Mouse (Mus musculus) 3T3-L1 (cell line): Measurements from ENCODE around the gene Gm20388.

Source experiments
- DNase-seq: peaks from one replicate; pipeline ENCODE4 v3.0.0-alpha.2; 2015; ENCODE audit warnings: low read depth, low spot score

The Gm20388 gene

DNA sequence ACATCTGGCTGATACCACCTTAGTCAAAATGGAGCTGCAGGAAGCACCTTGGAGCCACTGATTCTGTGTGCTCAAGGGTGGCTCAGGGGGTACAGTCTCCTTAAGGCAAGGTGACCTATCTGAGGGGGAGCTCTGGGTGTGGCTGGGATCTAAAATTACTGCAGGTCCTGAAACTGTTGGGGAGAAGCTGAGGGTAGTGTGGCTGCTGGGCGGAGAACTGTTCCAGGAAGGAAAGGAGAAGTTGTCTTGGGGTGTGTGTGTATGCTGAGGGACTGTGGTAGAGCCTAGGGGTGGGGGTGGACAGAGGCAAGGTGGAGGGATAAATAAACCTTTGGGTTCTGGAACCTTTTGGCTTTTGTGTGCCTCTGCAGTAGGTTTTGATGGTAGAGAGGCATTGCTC is 2778.7 kb downstream of the Gm20388 start:
- DNase-seq = no peak

DNA sequence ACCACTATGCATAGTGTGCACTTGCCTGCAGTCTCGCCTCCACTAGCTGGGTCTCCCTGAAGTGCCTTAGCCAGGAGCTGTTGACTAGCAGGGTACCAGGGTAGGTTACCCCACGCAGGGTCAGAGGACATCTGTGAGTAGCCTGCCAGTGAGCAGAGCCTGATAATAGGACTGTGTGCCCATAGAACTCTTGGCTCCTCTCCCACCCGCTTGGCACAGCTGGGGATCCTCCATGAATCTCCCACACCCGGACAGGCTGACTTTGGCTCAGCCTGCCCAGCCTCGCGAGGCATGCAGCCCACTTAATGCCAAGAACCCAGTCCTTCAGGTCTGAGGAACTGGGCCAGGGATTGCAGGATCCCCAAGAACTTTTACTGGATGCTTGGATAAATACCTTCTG is 2780.4 kb downstream of the Gm20388 start:
- DNase-seq = no peak

DNA sequence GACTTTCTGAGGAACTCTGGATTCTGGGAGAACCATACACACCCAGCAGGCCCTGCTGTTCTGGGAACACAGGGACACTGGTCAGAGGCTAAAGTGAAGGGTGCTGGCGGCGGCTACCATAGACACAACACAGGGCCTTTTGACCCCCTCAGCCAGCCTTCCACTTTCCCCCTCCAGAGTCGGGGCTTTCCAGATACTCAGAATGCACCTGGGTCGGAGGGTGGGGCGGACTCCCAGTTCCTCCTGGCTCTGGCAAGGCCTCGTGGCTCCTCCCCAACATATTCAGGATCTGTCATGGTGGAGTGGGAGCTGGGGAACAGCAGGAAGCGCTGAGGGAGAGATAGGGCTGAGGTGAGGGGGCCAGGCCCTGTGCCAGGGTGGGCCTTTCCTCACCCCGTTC is 2781.5 kb downstream of the Gm20388 start:
- no peak for DNase-seq

DNA sequence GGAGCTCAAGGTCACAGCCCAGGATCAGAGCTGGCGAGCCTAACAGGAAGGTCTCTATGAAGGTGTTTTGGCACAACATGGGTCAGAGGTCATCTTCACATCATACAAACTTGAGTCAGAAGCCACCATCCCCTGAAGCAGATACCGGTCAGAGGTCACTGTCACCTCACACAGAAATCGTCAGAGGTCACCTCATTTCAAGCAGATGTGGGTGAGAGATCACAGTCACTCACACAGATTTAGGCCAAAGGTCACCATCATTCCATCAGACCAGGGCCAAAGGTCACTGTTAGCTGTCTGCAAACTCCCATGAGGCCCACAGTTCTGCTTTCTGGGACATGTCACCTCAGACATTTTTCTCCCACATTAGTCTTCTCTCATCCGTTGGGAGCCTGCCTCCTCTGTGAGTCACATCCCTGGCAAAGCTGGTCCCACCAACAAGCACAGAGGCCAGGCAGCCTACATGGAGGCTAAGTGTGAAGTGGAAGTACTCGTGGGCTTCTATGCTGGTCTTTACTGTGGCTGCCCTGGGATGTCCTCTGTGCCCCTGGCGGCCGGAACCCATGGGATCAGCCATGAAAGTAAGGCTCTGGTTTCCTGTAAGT is 2784.9 kb downstream of the Gm20388 start:
- DNase-seq = no peak

DNA sequence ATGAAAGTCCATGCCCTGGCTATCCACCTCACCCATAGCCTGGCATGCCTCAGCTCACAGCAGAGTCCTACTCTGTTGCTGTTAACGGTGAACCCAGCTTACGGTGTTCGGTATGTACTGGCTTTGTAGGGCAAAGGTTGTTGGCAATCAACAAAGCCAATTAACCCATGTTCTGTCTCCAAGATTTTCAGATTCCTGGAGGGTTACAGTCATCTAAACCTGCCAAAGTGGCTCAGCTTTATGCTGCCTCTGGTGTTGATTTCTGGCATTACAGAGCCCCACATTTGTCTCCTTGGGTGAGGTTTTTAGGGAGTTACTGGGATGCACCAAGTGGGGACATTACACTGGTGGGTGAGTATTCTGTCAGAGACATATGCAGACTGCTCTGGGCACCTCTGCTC is 2786.5 kb downstream of the Gm20388 start:
- DNase-seq = peak; percentile 33

DNA sequence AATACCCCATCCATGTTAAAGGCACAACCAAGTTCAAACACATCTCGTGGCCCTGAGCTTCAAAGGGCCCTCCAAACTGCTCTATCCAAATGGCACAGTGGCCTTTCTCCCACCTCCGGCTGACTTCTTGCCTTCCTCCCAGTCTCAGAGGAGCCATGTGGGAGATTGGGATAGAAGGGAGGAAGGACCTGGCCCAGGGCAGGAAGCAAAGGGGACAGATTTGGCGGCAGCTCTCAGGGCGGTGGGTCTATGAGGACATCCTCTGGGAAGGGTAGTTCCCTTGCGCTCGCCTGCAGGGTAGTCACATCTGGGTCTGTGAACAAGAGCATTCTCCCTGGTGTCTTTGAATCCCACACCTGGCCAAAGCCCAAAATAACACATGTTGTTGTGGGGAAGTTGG is 2786.9 kb downstream of the Gm20388 start:
- DNase-seq = no peak

DNA sequence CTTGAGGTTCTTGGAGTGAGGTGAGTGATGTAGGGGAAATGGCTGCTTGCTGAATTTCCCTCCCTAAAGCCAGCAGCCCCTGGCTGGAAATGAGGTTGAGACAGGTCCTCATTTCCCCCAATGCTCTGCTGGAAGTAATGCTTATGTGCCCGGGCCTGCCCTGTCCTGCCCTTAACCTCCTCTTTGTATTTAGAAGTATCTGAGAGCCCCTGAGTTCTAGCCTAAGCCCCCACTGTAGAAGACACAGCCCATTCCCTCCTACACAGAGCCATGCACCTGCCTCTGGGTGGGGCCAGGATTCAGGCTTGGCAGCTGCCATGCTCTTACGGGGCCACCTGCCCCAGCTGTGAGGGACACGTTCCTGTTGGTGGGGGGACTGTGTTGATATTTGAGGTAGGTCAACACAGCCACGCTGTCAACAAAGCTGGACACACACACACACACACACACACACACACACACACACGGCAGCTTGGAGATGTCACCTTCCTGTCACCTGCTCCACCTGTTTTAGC is 2787.7 kb downstream of the Gm20388 start:
- DNase-seq = no peak

DNA sequence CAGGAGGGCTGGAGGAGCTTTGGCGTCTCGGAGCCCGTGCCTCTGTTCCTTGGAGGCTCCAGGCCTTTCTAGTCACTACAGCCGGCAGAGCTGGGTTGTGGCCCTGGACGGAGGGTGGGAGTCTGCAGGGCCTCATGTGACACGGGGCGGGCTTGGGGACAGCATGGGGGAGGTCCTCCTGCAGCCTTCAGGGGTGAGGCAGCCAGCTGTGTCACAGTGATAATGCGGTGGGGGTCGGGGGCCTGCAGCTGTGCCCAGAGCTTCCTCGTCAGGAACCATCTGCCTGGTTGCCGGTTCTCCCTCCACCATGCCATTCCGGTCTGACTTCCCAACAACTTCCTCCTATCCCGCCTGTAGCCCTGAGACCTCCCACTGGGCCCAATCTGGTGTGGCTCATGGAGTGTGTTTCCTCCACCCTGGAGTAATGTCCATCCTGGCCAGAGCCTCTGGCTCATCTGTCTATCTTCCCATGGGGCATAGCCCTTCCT is 2788.4 kb downstream of the Gm20388 start, which contains the start of gene Cbfa2t3:
Gene Cbfa2t3, minus strand, starts transcription at position 105 of the 488 bp plus-strand sequence.
- DNase-seq = no peak

DNA sequence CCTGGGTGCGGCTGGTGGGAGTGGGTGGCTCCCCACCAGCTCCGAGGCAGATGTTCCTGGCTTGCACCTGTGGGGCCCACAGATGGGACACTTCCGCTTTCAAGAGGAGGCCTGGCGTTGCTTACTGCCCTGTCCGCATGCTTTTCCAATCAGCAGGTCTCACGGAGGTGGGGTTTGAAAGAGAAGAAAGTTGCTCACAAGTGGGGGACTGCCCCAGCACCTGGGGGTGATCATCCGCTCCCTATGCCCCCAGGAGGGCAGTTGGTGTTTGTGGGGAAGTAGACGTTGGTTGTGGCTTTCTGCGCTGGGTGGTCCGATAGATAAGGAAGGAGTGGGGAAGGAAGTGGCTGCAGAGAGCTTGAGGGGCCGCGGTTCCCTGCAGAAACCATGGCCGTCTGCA is 2790.0 kb downstream of the Gm20388 start:
- no peak for DNase-seq

DNA sequence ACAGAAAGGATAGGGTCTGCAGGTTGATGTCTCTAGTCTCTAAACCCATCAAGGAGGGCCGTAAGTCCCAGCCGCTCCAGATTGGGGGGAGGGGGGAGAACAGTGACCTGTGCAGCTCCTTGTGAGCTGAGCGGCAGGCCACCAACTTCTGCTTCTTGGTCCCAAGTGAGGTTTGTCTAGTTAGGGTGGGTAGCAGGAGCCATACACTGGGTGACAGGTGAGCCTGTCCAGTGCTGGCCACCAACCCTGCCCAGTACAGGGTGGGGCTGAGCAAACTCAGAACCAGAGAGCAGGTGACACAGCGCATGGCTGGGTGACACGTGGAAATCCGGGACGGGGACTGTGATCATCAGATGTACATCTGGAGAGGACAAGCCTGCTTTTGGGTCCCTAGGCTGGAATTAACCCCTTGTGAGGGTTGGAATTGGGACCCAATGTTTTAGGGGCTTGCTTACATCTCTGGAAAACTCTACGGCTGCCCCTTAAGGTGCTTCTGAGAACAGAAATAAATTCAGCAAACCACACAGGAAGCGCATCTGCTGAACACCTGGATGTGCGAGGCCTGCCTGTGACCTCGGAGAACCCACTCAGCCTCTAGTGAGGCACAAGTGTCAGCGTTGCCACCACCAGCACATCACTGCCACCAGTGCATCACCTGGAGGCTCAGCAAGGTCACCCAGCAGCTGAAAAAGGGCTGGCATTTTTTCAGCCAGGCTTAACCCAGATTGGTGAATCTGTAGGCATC is 2791.0 kb downstream of the Gm20388 start:
- DNase-seq = no peak

DNA sequence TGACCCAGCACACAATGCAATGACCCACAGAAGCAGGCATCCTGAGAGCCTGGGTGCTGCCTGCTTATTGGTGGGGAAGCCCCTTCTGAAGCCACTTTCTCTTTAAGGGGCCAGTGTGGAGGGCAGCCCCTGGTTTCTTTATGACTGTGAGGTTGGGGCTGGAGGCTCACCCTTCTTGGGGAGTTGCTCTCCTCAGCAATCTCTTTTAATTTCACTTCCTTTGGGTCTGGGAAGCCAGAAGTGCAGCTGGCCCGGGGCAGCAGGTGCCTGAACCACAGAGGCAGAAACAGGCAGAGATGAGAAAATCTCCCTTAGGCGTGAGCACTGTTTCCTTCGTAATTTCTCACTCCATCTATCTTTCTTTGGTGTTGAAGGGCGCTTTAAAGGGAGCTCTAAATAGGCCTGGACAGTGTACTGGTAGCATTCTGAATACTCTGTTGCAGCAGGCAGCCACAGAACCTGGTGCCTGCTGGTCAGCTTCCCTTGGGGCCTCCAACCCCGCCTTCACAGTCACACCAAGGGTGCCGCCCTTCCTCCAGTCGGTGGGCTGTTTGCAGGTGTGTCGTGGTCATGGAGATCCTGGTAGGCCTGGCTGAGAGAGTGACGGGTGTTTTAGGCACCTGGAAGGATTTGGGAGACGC is 2791.8 kb downstream of the Gm20388 start:
- DNase-seq = no peak

DNA sequence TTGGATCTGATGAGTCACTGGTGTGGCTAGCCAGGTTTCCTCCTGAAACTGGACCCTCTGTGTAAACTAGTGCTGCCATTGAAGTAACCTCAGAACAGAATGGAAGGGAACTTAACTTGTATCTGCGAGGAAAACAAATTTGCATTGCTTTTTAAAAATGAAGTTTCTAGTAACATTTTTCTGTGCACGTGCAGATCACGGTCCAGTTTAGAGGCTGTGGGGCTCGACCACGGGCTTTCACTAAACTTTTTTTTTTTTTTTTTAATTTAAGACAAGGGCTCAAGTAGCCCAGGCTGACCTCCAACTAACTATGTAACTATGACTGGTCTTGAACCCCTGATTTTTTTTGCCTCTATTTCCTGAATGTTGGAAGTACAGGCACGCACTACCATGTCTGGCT is 2792.3 kb downstream of the Gm20388 start:
- no peak for DNase-seq

DNA sequence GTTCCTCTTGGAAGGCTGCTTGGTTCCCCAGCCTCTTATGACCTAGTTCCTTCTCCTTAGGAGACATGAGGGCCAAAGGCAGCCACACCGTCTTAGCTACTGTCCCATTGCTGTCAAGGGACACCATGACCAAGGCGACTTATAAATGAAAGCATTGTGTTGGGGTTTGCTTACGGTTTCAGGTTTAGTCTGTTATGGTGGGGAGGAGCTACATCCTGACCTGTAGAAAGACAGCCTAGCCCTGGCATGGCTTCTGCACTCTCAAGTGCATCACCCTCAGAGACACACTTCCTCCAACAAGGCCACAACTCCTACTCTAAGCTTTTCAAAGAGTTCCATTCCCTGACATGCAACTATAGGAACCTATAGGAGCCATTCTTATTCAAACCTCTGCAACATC is 2794.0 kb downstream of the Gm20388 start:
- DNase-seq = no peak

DNA sequence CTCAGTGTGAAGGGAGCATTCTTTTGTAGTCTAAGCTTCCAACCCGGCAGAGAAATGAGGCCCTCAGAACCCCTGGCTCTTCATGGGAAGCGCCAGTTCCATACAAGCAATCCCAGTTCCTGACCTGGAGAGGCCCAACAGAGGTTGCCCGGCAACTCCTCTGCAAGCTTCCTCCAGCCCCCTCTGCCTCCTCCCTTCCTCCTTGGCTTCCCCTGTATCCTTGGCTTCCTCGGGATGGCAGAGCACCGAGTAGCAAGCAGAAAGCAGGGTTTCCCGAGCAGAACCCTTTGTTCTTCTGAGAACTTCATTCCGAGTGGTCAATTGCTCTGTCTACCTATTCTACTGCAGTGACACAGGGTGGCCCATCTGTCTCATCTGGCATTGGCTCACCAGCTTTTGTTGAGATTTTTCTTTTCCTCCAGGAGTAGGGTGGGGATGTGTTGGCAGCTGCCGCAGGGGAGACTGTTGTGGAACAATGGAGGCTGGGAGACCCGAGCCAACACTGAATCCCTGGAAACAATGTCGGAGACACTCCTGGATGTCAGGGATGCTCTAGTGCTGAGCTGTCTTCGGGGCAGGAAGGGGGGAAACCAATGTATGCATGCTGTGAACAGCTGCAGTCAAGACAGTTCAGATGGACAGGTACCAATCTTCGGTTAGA is 2795.4 kb downstream of the Gm20388 start:
- DNase-seq = no peak

DNA sequence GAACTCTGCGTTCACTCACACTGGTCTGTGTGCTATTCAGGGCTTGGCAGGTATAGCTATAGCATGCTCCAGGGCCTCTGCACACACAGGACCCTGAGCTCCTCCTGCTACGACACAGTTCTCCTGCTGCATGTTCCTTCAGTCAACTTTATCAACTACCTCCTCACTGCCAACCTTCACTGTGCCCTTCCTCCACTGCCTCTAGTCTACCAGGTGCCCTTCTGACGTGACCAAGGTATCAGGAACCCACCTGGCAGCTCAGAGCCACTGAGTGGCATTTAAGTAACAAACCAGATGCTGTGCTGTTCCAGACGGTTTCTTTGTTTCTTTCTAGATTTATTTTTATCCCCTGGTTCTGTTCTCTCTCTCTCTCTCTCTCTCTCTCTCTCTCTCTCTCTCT is 2796.5 kb downstream of the Gm20388 start:
- no peak for DNase-seq

DNA sequence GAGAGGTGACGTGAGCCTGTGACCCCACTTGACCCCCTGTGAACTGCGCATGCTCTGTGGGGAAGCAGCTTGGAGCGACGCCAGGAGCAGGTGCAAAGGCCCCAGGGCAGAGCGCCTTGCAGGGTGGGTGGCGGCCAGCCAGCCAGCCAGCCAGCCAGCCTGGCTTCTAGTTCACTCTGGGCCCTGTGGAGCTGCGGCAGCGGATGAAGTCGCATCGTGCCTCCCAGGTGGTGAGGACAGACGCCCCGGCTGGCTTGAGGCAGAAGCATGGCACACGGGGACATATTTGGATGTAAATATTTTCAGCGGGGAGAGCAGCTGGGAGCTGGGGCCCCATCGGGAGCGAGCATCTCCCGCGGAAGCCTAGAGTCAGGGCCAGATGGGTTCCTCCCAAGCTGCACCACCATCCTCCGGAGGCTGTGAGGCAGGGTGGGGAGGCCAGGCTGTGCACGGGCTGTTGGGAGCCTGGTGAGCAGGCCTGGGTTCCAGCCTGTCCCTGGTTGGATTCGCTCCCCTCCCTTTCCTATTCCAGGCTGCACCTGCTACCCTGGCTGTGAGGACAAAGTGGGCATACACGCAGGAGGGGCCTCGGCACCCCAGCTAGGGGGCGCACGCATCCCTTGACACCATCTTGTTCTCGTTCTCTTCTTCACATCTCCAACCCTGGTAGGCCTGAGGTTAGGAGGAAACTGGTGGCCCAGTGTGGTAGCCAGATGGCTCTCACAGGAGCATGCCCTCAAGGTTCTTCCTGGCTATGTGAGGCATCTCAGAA is 2798.9 kb downstream of the Gm20388 start:
- no peak for DNase-seq

DNA sequence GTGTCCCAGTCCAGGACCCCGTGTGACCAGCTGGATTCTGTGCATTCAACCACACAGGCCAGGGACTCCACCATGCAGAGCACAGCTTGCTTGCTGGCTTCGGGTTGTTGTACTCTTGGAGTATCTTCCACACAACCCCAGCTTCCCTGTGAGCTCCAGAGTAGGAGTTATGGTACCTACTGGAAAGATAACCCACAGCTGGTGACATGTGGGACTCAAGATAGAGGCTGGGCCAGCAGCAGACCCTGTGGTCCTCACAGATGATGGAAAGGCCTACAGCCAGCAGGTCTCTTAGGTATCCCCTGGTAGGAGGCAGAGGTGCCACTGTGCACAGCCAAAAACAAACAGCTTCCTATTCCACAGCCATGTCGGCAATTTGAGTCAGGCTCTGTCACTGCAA is 2800.8 kb downstream of the Gm20388 start:
- no peak for DNase-seq

DNA sequence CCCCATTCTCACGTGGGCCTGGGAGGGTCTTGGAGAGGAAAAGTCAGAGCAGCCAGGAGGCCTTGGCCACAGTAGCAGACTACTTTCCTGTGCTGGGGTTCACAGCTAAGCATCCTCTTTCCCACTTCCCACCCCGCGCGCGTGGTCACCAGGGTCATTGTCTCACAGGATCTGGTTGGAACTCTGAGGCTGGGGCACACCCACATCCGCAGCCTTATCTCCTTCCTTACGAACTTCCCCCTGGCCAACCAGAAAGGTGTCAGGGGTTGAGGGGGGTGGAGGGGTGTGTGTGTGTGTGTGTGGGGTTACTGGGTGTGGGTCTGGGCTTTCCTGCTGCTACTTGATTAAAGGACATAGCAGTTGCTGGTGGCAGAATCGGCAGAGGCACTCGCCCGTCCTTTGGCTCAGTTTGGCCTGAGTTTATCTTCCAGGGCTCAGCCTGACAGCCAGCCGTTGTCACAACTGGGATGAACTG is 2801.3 kb downstream of the Gm20388 start:
- no peak for DNase-seq

DNA sequence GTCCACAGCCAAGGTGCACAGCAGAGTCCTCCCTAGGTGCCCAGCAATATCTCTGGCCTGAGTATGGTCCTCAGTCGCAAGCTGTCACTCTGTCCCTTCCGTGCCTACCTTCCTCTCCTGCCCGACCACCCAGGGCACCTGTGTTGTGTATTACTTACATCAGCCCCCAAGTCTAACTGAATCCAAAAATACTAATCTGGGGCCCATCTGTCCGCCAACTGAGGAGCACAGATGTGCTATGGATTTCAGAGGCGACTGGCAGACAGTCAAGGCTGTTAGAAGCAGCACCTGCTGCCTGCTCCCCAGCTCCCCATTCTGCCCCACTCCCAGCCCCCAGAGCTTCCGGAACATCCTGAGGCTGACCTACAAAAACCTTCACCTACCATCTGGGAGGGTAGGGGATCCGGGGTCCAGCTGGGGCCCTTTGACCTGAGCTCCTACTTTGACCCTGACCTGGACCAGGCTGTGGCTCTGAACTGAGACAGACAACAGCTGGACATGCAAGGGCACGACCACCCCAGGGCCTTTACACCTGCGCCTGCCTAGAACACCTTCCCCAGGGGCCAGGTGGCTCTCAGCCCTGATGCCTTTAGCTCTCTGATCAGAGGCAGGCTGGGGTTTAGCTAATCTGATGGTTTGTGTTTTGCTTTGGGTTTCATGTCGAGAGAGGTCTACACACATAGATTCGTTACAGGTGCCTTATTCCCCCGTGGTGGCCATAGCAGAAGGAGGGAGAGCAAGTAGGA is 2801.9 kb downstream of the Gm20388 start:
- DNase-seq = no peak

DNA sequence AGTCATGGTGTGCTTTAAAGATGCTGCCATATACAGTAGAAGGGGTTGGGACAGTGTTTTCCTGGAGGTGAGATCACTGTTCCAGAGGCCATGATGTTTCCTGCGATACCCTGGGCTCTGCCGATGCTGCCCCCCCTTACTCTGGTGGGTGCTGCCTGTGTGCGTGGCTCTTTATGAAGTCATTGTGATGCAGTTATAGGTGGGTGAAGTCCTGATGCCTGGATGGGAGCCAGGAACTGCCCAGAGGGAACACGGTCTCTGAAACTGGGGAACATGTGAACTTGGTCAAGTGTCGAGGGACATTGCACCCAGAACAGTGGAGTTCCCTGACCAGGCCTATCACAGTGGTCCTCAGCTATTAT is 2802.5 kb downstream of the Gm20388 start:
- no peak for DNase-seq

DNA sequence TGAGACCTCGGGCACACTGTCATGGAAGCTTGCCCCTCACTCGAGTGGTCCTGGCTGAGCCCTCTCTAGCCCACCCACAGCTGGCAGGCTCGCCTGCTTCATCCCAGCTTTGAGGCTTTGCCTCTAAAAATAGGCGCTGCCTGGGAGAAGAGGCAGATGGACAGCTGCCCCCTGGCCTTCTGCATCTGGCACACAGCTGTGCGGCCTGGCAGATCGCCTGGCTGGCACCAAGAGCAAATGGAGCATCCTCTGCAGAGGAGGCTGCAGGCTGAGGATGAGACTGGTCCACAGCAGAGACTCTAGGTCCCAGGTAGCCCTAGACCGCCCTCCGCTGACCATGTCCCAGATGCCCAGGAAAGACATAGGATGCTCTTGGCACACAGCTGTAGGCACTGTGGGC is 2805.9 kb downstream of the Gm20388 start:
- peak; percentile 63 for DNase-seq
